Mouse (Mus musculus) hindbrain, embryonic 15.5 days (tissue): Measurements from ENCODE around the gene Prrg1. TPM values are rescaled to one million over a fixed set of nuclear protein-coding genes. Genes with fewer than 3 reads are reported as not detected.

Source experiments
- ATAC-seq: fragments of 200-750 bp; cut with Nextera tagmentation; 2 replicates; pipeline ENCODE4 v1.8.0; 2017; ENCODE audit warnings: low read depth, moderate number of reproducible peaks, moderate TSS enrichment; ENCODE audit not compliant: low FRiP score
- H3K27ac ChIP-seq: fragments of 300-500 bp; sonication (generic); replicated peaks from 2 replicates; pipeline ENCODE4 v1.5.1; 2015; ENCODE audit warnings: mild to moderate bottlenecking, inconsistent platforms
- H3K27me3 ChIP-seq: fragments of 300-500 bp; sonication (generic); 2 replicates; pipeline ENCODE4 v1.6.1; 2015; ENCODE audit warnings: control low read depth, inconsistent platforms
- H3K36me3 ChIP-seq: fragments of 300-500 bp; sonication (generic); 2 replicates; pipeline ENCODE4 v1.6.1; 2015; ENCODE audit warnings: control low read depth, inconsistent platforms
- H3K4me1 ChIP-seq: fragments of 300-500 bp; sonication (generic); replicated peaks from 2 replicates; pipeline ENCODE4 v1.6.1; 2015; ENCODE audit warnings: control low read depth, inconsistent platforms
- H3K4me2 ChIP-seq: fragments of 300-500 bp; sonication (generic); 2 replicates; pipeline ENCODE4 v1.6.1; 2015; ENCODE audit warnings: moderate library complexity, mild to moderate bottlenecking, inconsistent platforms
- H3K4me3 ChIP-seq: fragments of 300-500 bp; sonication (generic); 2 replicates; pipeline ENCODE4 v1.5.1; 2015; ENCODE audit warnings: mild to moderate bottlenecking, inconsistent platforms
- H3K9ac ChIP-seq: fragments of 300-500 bp; sonication (generic); 2 replicates; pipeline ENCODE4 v1.6.1; 2015; ENCODE audit warnings: inconsistent platforms
- H3K9me3 ChIP-seq: fragments of 300-500 bp; sonication (generic); 2 replicates; pipeline ENCODE4 v1.6.1; 2016; ENCODE audit warnings: control low read depth, inconsistent platforms
- WGBS: fragments of 180-500 bp; shearing (Covaris S2); methylation state at CpG from one replicate; pipeline ENCODE4 v1.1.7; 2015; 5-methylcytosine and 5-hydroxymethylcytosine counted together
- polyA plus RNA-seq: library from polyadenylated mRNA; unstranded; fragments of >200 nt; fragmentation: Nextera tagmentation; extraction: Ambion mirVana; gene quantifications from 2 replicates; pipeline ENCODE4 v1.2.1, GENCODE M21; 2015

Gene Prrg1
- 5.6 and 6.1 TPM in 2 replicates for polyA plus RNA-seq

DNA sequence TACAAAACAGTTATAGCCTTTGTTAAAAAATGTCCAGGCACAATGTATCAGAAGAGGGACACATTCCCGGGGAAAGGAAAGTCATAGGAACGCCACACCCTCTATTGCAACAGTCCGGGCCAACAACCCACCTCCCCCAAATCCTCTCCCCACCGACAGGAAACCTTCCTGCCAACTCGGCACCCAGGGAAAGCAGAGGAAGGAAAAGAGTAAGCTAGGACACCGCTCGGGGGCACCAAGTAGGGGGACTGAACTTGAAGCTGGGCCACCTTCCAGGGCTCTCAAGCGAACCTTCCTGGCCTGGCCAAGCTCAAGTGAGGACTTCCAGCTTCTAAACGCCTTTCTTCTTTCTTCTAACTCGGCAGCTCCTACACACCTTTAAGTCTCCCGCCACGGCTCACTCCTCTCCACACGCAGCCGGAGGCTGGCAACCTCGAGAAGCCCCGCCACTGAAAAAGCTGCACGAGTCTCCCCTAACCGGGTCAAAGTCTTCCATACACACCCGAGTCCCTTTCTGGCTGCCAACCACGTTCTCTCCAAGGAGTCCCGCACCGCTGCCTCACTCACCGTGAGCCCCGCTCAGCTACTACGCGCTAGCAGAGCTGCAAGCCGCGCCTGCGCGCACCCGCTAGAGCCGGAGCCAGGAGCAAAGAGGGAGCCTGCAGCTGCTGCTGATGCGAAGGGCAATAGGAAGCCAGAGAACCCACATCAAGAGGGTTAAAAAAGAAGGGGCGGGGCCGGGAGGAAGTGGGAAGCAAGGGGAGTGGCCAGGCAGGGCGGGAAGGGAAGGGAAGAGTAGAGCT is at the start of gene Prrg1:
TSS of gene Prrg1 (minus strand) at position 695 of the 803 bp plus-strand sequence.
- WGBS, result 16% methylated on average over 36 of the region's 36 CpGs
- H3K27me3 ChIP-seq, result no peaks in the 10 kb centered on the region
- peak within 1 kb of the TSS; percentile 57 for H3K4me3 ChIP-seq
- H3K9ac ChIP-seq, result peak within 1 kb of the TSS; percentile 40
- H3K27ac ChIP-seq, result peak within 1 kb of the TSS; percentile 83
- no peaks in the 10 kb centered on the region for H3K4me1 ChIP-seq
- peak; percentile 98 for ATAC-seq
- H3K9me3 ChIP-seq, result no peaks in the 10 kb centered on the region
- no peaks in the 10 kb centered on the region for H3K36me3 ChIP-seq
- peak within 1 kb of the TSS; percentile 54 for H3K4me2 ChIP-seq

GRCm38 (mm10) chrX:78605814-78606213 is 22.1 kb upstream of the Prrg1 start:
- Histone ChIP-seq H3K27ac (no peak overlapping the region), H3K4me1 (no peaks in the 10 kb centered on the region), H3K4me2 (no peak overlapping the region), H3K36me3 (no peaks in the 10 kb centered on the region), H3K4me3 (no peak overlapping the region), H3K9ac (no peak overlapping the region), H3K27me3 (no peaks in the 10 kb centered on the region), H3K9me3 (no peaks in the 10 kb centered on the region)
- 60% methylated on average over 2 of the region's 2 CpGs for WGBS
- ATAC-seq, result no peak

- H3K9me3 ChIP-seq, result no peaks in the 10 kb centered on the region
- H3K36me3 ChIP-seq, result no peaks in the 10 kb centered on the region
- H3K9ac ChIP-seq, result no peak overlapping the region
- H3K4me2 ChIP-seq, result no peak overlapping the region
- no peaks in the 10 kb centered on the region for H3K27me3 ChIP-seq
- H3K4me1 ChIP-seq, result no peaks in the 10 kb centered on the region
- ATAC-seq, result no peak
- 69% methylated on average over 2 of the region's 2 CpGs for WGBS
- no peak overlapping the region for H3K4me3 ChIP-seq
- no peak overlapping the region for H3K27ac ChIP-seq
These were observed 9.4 kb upstream of the Prrg1 start for GRCm38 (mm10) chrX:78593138-78593537.

DNA sequence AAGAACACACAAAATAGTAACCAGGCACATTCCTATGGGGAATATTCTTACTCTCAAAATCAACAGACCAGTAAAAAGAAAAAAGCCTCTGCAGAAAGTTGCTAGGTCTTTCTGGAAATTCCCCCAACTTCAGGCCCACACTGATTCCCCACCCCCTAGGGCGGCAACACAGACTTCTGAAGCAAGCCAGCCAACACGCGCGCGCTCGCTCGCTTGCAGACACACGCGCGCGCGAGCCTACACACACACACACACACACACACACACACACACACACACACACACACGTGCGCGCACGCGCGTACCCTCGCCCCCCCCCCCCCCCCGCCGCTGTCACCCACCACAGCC is 868 bp downstream of the Prrg1 start:
- ATAC-seq, result peak; percentile 54
- Histone ChIP-seq H3K36me3 (no peaks in the 10 kb centered on the region), H3K4me1 (no peaks in the 10 kb centered on the region), H3K27me3 (no peaks in the 10 kb centered on the region), H3K4me3 (peak overlapping the region; percentile 57), H3K9me3 (no peaks in the 10 kb centered on the region), H3K9ac (peak overlapping the region; percentile 40; the same call in 1 of the 2 replicates), H3K4me2 (peak overlapping the region; percentile 54), H3K27ac (peak overlapping the region; percentile 83)
- WGBS, result 20% methylated on average over 9 of the region's 21 CpGs

DNA sequence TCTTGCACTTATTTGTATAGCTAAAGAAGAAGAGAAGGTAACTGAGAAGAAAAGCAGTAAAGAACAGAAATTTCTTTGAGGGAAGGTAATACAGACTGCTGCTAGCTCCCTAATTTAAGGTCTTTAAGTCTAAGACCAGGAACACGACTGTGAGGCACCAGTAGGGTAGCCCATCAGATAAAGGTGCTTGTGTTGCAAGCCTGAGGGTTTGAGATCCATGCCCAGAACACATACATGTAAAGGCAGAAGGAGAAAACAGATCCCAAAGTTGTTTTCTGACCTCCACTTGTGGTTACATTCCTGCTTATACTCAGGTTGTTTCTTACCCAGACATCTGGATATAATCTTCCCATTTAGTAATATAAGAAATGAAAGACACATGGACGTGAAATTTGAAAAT is 20.2 kb downstream of the Prrg1 start:
- Histone ChIP-seq H3K9ac (no peak overlapping the region), H3K4me2 (no peak overlapping the region), H3K9me3 (no peaks in the 10 kb centered on the region), H3K4me1 (no peaks in the 10 kb centered on the region), H3K36me3 (no peaks in the 10 kb centered on the region), H3K27me3 (no peaks in the 10 kb centered on the region), H3K4me3 (no peak overlapping the region), H3K27ac (no peak overlapping the region)
- 81% methylated on average over 2 of the region's 2 CpGs for WGBS
- ATAC-seq, result no peak

GRCm38 (mm10) chrX:78553399-78553798 is 30.3 kb downstream of the Prrg1 start:
- WGBS, result 83% methylated on average over 2 of the region's 2 CpGs
- Histone ChIP-seq H3K9ac (no peak overlapping the region), H3K9me3 (no peaks in the 10 kb centered on the region), H3K4me2 (no peak overlapping the region), H3K27ac (no peak overlapping the region), H3K4me3 (no peak overlapping the region), H3K4me1 (no peaks in the 10 kb centered on the region), H3K27me3 (no peaks in the 10 kb centered on the region), H3K36me3 (no peaks in the 10 kb centered on the region)
- no peak for ATAC-seq

GRCm38 (mm10) chrX:78552704-78553103 is 31.0 kb downstream of the Prrg1 start:
- WGBS, result 50% methylated on average over 1 of the region's 1 CpGs
- no peaks in the 10 kb centered on the region for H3K4me1 ChIP-seq
- H3K9ac ChIP-seq, result no peak overlapping the region
- H3K4me3 ChIP-seq, result no peak overlapping the region
- H3K9me3 ChIP-seq, result no peaks in the 10 kb centered on the region
- no peak overlapping the region for H3K27ac ChIP-seq
- no peaks in the 10 kb centered on the region for H3K36me3 ChIP-seq
- H3K27me3 ChIP-seq, result no peaks in the 10 kb centered on the region
- no peak overlapping the region for H3K4me2 ChIP-seq
- no peak for ATAC-seq

GRCm38 (mm10) chrX:78547696-78548095 is 36.0 kb downstream of the Prrg1 start:
- ATAC-seq, result no peak
- no peaks in the 10 kb centered on the region for H3K27me3 ChIP-seq
- H3K9ac ChIP-seq, result no peak overlapping the region
- no peak overlapping the region for H3K27ac ChIP-seq
- H3K9me3 ChIP-seq, result no peaks in the 10 kb centered on the region
- no peaks in the 10 kb centered on the region for H3K36me3 ChIP-seq
- H3K4me1 ChIP-seq, result no peaks in the 10 kb centered on the region
- H3K4me2 ChIP-seq, result no peak overlapping the region
- no peak overlapping the region for H3K4me3 ChIP-seq
- WGBS, result 40% methylated on average over 1 of the region's 1 CpGs

DNA sequence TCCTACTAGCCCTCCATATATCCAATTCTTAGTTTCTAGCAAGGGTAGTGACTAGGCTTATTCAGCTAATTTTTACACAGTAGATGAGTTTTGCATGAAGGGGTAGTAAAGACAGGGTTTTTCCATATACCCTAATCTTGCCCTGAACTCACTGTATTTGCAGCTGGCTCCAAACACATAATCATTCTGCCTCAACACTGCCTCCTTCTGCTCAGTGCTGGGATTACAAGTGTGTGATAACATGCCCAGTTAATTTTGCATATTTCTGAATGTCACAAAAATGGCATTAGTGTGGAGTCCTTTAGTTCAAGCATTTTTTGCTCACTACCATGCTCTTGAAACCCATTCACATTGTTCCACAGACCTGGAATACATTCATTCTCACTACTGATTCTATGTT is 44.0 kb downstream of the Prrg1 start:
- Histone ChIP-seq H3K36me3 (no peaks in the 10 kb centered on the region), H3K27ac (no peak overlapping the region), H3K4me2 (no peak overlapping the region), H3K4me1 (no peaks in the 10 kb centered on the region), H3K4me3 (no peak overlapping the region), H3K9ac (no peak overlapping the region), H3K9me3 (no peaks in the 10 kb centered on the region), H3K27me3 (no peaks in the 10 kb centered on the region)
- ATAC-seq, result no peak

DNA sequence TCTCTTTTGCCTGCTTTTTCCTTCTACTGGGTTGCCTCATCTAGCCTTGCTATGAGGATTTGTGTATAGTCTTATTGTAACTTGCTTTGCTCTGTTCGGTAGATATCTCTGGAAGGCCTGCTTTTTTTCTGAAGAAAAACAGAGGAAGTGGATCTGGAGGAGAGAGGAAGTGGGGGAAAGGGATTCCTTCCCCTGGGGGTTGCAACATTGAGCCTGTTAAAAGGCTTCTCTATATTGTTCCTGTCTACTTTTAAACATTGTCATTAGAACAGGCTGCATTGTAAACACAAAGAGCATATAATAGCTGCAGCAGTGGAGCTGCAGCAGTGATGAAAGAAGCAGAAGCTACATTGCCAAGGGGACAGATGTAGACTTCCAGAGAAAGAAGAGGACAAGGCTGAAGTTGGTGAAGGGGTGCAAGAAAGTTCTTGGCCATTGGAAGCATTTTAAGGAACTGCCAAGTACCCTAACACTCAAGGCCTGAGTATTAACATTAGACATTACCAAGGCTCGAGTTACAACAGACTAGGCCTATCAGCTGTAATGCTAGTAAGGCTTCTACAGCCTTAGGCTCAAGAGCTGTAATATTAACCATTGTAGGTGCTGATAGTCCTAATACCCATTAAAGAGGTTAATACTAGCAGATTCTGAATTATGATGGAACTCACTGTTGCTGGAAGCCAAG is 44.9 kb downstream of the Prrg1 start:
- Histone ChIP-seq H3K36me3 (no peaks in the 10 kb centered on the region), H3K27ac (no peak overlapping the region), H3K4me2 (no peak overlapping the region), H3K4me3 (no peak overlapping the region), H3K9ac (no peak overlapping the region), H3K27me3 (no peaks in the 10 kb centered on the region), H3K9me3 (no peaks in the 10 kb centered on the region), H3K4me1 (no peaks in the 10 kb centered on the region)
- no peak for ATAC-seq
- WGBS, result 87% methylated on average over 2 of the region's 2 CpGs

DNA sequence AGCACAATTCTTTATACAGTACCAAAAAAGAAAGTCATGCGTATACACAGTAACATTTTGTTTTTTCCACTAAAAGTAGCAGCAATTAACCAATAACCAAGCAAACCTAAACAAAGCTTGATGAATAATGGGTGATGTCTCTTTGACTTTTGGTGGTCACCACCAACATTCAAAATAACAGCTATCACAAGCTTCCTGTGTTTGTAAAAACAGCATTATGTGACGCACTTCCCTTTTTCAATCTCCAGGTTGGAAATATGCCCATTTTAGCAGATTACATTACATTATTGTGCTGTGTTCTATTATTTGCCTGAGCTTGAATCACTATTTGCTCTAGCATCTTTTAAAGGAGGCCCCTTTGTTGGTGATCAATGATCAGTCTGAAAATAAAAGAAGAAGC is 65.4 kb downstream of the Prrg1 start:
- no peak overlapping the region for H3K27ac ChIP-seq

GRCm38 (mm10) chrX:78482987-78483386 is 100.7 kb downstream of the Prrg1 start:
- no peak overlapping the region for H3K27ac ChIP-seq
- H3K9ac ChIP-seq, result no peak overlapping the region
- H3K9me3 ChIP-seq, result no peaks in the 10 kb centered on the region
- H3K4me2 ChIP-seq, result no peak overlapping the region
- H3K27me3 ChIP-seq, result no peaks in the 10 kb centered on the region
- H3K4me3 ChIP-seq, result no peak overlapping the region
- WGBS, result 84% methylated on average over 2 of the region's 2 CpGs
- H3K4me1 ChIP-seq, result no peaks in the 10 kb centered on the region
- ATAC-seq, result no peak
- H3K36me3 ChIP-seq, result no peaks in the 10 kb centered on the region

More for the DNA sequence above, 65.4 kb downstream of the Prrg1 start:
- no peak for ATAC-seq
- H3K9ac ChIP-seq, result no peak overlapping the region
- no peaks in the 10 kb centered on the region for H3K9me3 ChIP-seq
- H3K4me1 ChIP-seq, result no peaks in the 10 kb centered on the region
- H3K36me3 ChIP-seq, result no peaks in the 10 kb centered on the region
- H3K4me3 ChIP-seq, result no peak overlapping the region
- 84% methylated on average over 2 of the region's 2 CpGs for whole genome bisulfite sequencing
- H3K4me2 ChIP-seq, result no peak overlapping the region
- H3K27me3 ChIP-seq, result no peaks in the 10 kb centered on the region
